Mouse (Mus musculus) intestine, embryonic 16.5 days (tissue): Measurements from ENCODE around the gene Krtap2-4. TPM values are rescaled to one million over a fixed set of nuclear protein-coding genes. Genes with fewer than 3 reads are reported as not detected.

ENCODE experiments used
- polyA plus RNA-seq: library from polyadenylated mRNA; unstranded; fragments of >200 nt; fragmentation: Nextera tagmentation; extraction: Ambion mirVana; gene quantifications from 2 replicates; pipeline ENCODE4 v1.2.1, GENCODE M21; 2015

The Krtap2-4 gene
- polyA plus RNA-seq, 1 experiment from 2014 or later, result not detected

Other genes with a start within 250 kb of the Krtap2-4 start
- 0.07 TPM in 1 of 2 replicates, not detected in the other for gene Krt28, start 239.9 kb downstream of the Krtap2-4 start, polyA plus RNA-seq
- gene Krt10, start 225.5 kb downstream of the Krtap2-4 start, polyA plus RNA-seq, result 15.5 and 16.4 TPM in 2 replicates
- not detected in 2 replicates for gene Krt12, start 192.6 kb downstream of the Krtap2-4 start, polyA plus RNA-seq
- 101 and 110 TPM in 2 replicates for gene Krt20, start 176.7 kb downstream of the Krtap2-4 start, polyA plus RNA-seq
- 18.4 and 19.6 TPM in 2 replicates for gene Krt23, start 121.7 kb downstream of the Krtap2-4 start, polyA plus RNA-seq
- not detected in 2 replicates for gene Krt39, start 93.5 kb downstream of the Krtap2-4 start, polyA plus RNA-seq
- not detected in 2 replicates for gene Krt40, start 71.7 kb downstream of the Krtap2-4 start, polyA plus RNA-seq
- not detected in 2 replicates for gene Krtap3-3, start 64.0 kb downstream of the Krtap2-4 start, polyA plus RNA-seq
- gene Krtap3-2, start 58.0 kb downstream of the Krtap2-4 start, polyA plus RNA-seq, result not detected in 2 replicates
- not detected in 2 replicates for gene Gm11939, start 55.4 kb downstream of the Krtap2-4 start, polyA plus RNA-seq
- not detected in 2 replicates for gene Krtap3-1, start 48.2 kb downstream of the Krtap2-4 start, polyA plus RNA-seq
- not detected in 2 replicates for gene Krtap1-5, start 33.8 kb downstream of the Krtap2-4 start, polyA plus RNA-seq
- not detected in 2 replicates for gene Krtap1-4, start 31.2 kb downstream of the Krtap2-4 start, polyA plus RNA-seq
- not detected in 2 replicates for gene Krtap1-3, start 23.5 kb downstream of the Krtap2-4 start, polyA plus RNA-seq
- gene Krtap9-3, start 16.7 kb downstream of the Krtap2-4 start, polyA plus RNA-seq, result not detected in 2 replicates
- not detected in 2 replicates for gene Gm11938, start 11.5 kb downstream of the Krtap2-4 start, polyA plus RNA-seq
- gene Gm11937, start 4.7 kb downstream of the Krtap2-4 start, polyA plus RNA-seq, result not detected in 2 replicates
- not detected in 2 replicates for gene Gm11562, start 5.6 kb upstream of the Krtap2-4 start, polyA plus RNA-seq
- gene Krtap4-1, start 13.4 kb upstream of the Krtap2-4 start, polyA plus RNA-seq, result not detected in 2 replicates
- not detected in 2 replicates for gene Krtap4-2, start 20.2 kb upstream of the Krtap2-4 start, polyA plus RNA-seq
- gene Krtap4-7, start 29.2 kb upstream of the Krtap2-4 start, polyA plus RNA-seq, result not detected in 2 replicates
- not detected in 2 replicates for gene Gm11555, start 35.4 kb upstream of the Krtap2-4 start, polyA plus RNA-seq
- gene Gm11563, start 44.1 kb upstream of the Krtap2-4 start, polyA plus RNA-seq, result not detected in 2 replicates
- not detected in 2 replicates for gene Krtap4-6, start 51.1 kb upstream of the Krtap2-4 start, polyA plus RNA-seq
- gene Gm14190, start 75.9 kb upstream of the Krtap2-4 start, polyA plus RNA-seq, result not detected in 2 replicates
- gene Gm14180, start 119.4 kb upstream of the Krtap2-4 start, polyA plus RNA-seq, result not detected in 2 replicates
- gene Gm11595, start 158.1 kb upstream of the Krtap2-4 start, polyA plus RNA-seq, result not detected in 2 replicates
- not detected in 2 replicates for gene Krtap4-8, start 165.9 kb upstream of the Krtap2-4 start, polyA plus RNA-seq
- gene Krtap4-9, start 170.4 kb upstream of the Krtap2-4 start, polyA plus RNA-seq, result not detected in 2 replicates
- not detected in 2 replicates for gene Gm11596, start 178.6 kb upstream of the Krtap2-4 start, polyA plus RNA-seq
- gene Gm11569, start 184.1 kb upstream of the Krtap2-4 start, polyA plus RNA-seq, result not detected in 2 replicates
- not detected in 2 replicates for gene Gm11554, start 189.6 kb upstream of the Krtap2-4 start, polyA plus RNA-seq
- gene Krtap4-13, start 195.0 kb upstream of the Krtap2-4 start, polyA plus RNA-seq, result not detected in 2 replicates
- not detected in 2 replicates for gene Gm11564, start 200.8 kb upstream of the Krtap2-4 start, polyA plus RNA-seq
- not detected in 2 replicates for gene 2300003K06Rik, start 223.2 kb upstream of the Krtap2-4 start, polyA plus RNA-seq
- gene Krtap4-16, start 236.8 kb upstream of the Krtap2-4 start, polyA plus RNA-seq, result not detected in 2 replicates
- gene Gm11568, start 243.1 kb upstream of the Krtap2-4 start, polyA plus RNA-seq, result not detected in 2 replicates
- not detected in 2 replicates for gene Gm11559, start 249.6 kb upstream of the Krtap2-4 start, polyA plus RNA-seq